Mouse (Mus musculus): ENCODE data around the gene Uqcc1.
"Not testable (repeated sequence)": the region's sequence is repeated elsewhere in the genome, so short reads cannot be mapped to it uniquely, and the experiment has no call there.

The Uqcc1 gene

GRCm38 (mm10) chr2:155852536-155852935 lies 77.6 kb downstream of the Uqcc1 start:
- no peak for DNase-seq

GRCm38 (mm10) chr2:155850120-155850519 lies 80.0 kb downstream of the Uqcc1 start:
- no peak for DNase-seq

GRCm38 (mm10) chr2:155849464-155849863 lies 80.6 kb downstream of the Uqcc1 start:
- no peak for DNase-seq

GRCm38 (mm10) chr2:155848291-155848690 lies 81.8 kb downstream of the Uqcc1 start:
- peak; percentile 76 to 84 for DNase-seq

GRCm38 (mm10) chr2:155846930-155847329 lies 83.2 kb downstream of the Uqcc1 start:
- DNase-seq = no peak

GRCm38 (mm10) chr2:155838961-155839360 lies 91.1 kb downstream of the Uqcc1 start:
- DNase-seq = no peak

GRCm38 (mm10) chr2:155837961-155838360 lies 92.1 kb downstream of the Uqcc1 start:
- no peak for DNase-seq

GRCm38 (mm10) chr2:155834732-155835131 lies 95.4 kb downstream of the Uqcc1 start, which contains the start of gene Fam83c:
Fam83c (minus strand) TSS chr2:155834854.
- DNase-seq = no peak

- DNase-seq = not testable (repeated sequence)
Measured at GRCm38 (mm10) chr2:155832087-155832486, 98.0 kb downstream of the Uqcc1 start.

- DNase-seq = no peak
Measured at GRCm38 (mm10) chr2:155831302-155831701, 98.8 kb downstream of the Uqcc1 start.

- DNase-seq = no peak
Measured at GRCm38 (mm10) chr2:155830841-155831240, 99.3 kb downstream of the Uqcc1 start.

GRCm38 (mm10) chr2:155826630-155827424 lies 103.3 kb downstream of the Uqcc1 start, which contains the start of gene Eif6:
Eif6 (minus strand) TSS chr2:155826925.
- DNase-seq = peak; percentile 80 to 84

GRCm38 (mm10) chr2:155825904-155826629 lies 104.0 kb downstream of the Uqcc1 start:
- DNase-seq = no peak

- no peak for DNase-seq
Measured at GRCm38 (mm10) chr2:155823722-155824121, 106.4 kb downstream of the Uqcc1 start.

- DNase-seq = no peak
Measured at GRCm38 (mm10) chr2:155820779-155821178, 109.3 kb downstream of the Uqcc1 start.

- DNase-seq = peak in 1 of 2 experiments; percentile 35
Measured at GRCm38 (mm10) chr2:155819449-155820251, 110.5 kb downstream of the Uqcc1 start.

- DNase-seq = no peak
Measured at GRCm38 (mm10) chr2:155819392-155819448, 110.9 kb downstream of the Uqcc1 start, which contains the start of gene BC029722. BC029722 (minus strand) TSS chr2:155819426.

GRCm38 (mm10) chr2:155818596-155819391 lies 111.3 kb downstream of the Uqcc1 start:
- peak; percentile 89 to 91 for DNase-seq

GRCm38 (mm10) chr2:155817301-155818245 lies 112.5 kb downstream of the Uqcc1 start:
- DNase-seq = peak; percentile 45 to 49

- peak; percentile 60 to 68 for DNase-seq
Measured at GRCm38 (mm10) chr2:155816179-155816578, 113.9 kb downstream of the Uqcc1 start.

- peak in 1 of 2 experiments; percentile 34 for DNase-seq
Measured at GRCm38 (mm10) chr2:155814829-155815228, 115.3 kb downstream of the Uqcc1 start.
